Mouse (Mus musculus) midbrain, embryonic 11.5 days (tissue): ENCODE measurements around the gene Ggact. TPM values are rescaled to one million over a fixed set of nuclear protein-coding genes. Genes with fewer than 3 reads are reported as not detected.

Experiments used
- ATAC-seq: fragments of 200-750 bp; cut with Nextera tagmentation; 2 replicates; pipeline ENCODE4 v1.8.0; 2017; ENCODE audit warnings: moderate TSS enrichment, moderate library complexity; ENCODE audit not compliant: low FRiP score
- DNase-seq: peaks from one replicate; pipeline ENCODE4 v3.0.0; 2015; ENCODE audit warnings: low spot score; ENCODE audit errors: missing footprints
- H3K27ac ChIP-seq: fragments of 300-500 bp; sonication (generic); 2 replicates; pipeline ENCODE4 v1.5.1; 2014; ENCODE audit warnings: low read depth, low read length
- H3K27me3 ChIP-seq: fragments of 300-500 bp; sonication (generic); 2 replicates; pipeline ENCODE4 v1.6.1; 2014; ENCODE audit warnings: mild to moderate bottlenecking, low read length, moderate library complexity, mixed read lengths; ENCODE audit not compliant: control insufficient read depth, insufficient read depth
- H3K36me3 ChIP-seq: fragments of 300-500 bp; sonication (generic); 2 replicates; pipeline ENCODE4 v1.6.1; 2014; ENCODE audit warnings: mild to moderate bottlenecking, low read length, moderate library complexity, mixed read lengths; ENCODE audit not compliant: control insufficient read depth, insufficient read depth
- H3K4me1 ChIP-seq: fragments of 300-500 bp; sonication (generic); 2 replicates; pipeline ENCODE4 v1.6.1; 2014; ENCODE audit warnings: low read length; ENCODE audit not compliant: control insufficient read depth, insufficient read depth
- H3K4me2 ChIP-seq: fragments of 300-500 bp; sonication (generic); 2 replicates; pipeline ENCODE4 v1.6.1; 2014; ENCODE audit warnings: mild to moderate bottlenecking, moderate library complexity
- H3K4me3 ChIP-seq: fragments of 300-500 bp; sonication (generic); 2 replicates; pipeline ENCODE4 v1.5.1; 2014; ENCODE audit warnings: low read depth, low read length
- H3K9ac ChIP-seq: fragments of 300-500 bp; sonication (generic); 2 replicates; pipeline ENCODE4 v1.6.1; 2014; ENCODE audit warnings: low read length
- H3K9me3 ChIP-seq: fragments of 300-500 bp; sonication (generic); 2 replicates; pipeline ENCODE4 v1.6.1; 2016; ENCODE audit warnings: low read length; ENCODE audit not compliant: control insufficient read depth
- WGBS: fragments of 180-500 bp; shearing (Covaris S2); extraction: QIAGEN DNeasy Blood & Tissue Kit; methylation state at CpG from one replicate; pipeline ENCODE4 v1.1.7; 2014; 5-methylcytosine and 5-hydroxymethylcytosine counted together
- polyA plus RNA-seq: library from polyadenylated mRNA; unstranded; fragments of >200 nt; fragmentation: Nextera tagmentation; extraction: Ambion mirVana; gene quantifications from 2 replicates; pipeline ENCODE4 v1.2.1, GENCODE M21; 2014

The Ggact gene
- 5.2 and 5.5 TPM in 2 replicates for polyA plus RNA-seq

DNA sequence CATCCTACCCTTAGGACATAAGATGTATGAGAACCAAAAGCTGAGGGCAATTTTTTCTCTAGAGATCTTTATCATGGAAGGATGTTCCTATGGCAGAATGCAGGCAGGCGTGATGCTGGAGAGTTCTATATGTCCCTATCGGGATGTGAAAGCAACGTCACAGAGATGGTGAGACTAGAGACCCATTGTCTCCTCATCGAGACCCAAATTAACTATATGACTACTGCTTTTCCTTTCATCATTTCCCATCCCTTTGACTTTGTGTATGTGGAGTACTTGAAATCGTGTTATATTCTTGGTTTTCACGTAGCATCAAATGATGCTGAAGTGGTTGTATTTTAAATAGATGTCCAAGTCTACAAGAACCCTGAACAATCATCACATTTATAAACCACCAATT is at the start of gene Ggact:
Gene Ggact (minus strand): TSS at position 101 of the 400 bp plus-strand sequence.
- 71% methylated on average over 6 of the region's 6 CpGs for WGBS
- 0 out of 2 replicates have a peak, but pooled peaks cover 3% of the 10 kb centered on the region for H3K4me1 ChIP-seq
- H3K27ac ChIP-seq, result no peak within 1 kb of the TSS
- no peaks in the 10 kb centered on the region for H3K9me3 ChIP-seq
- ATAC-seq (no peak), DNase-seq (peak; percentile 85)
- H3K4me2 ChIP-seq, result peak within 1 kb of the TSS; percentile 97
- peaks cover 4% of the 10 kb centered on the region for H3K27me3 ChIP-seq
- peak within 1 kb of the TSS; percentile 57 for H3K4me3 ChIP-seq
- H3K36me3 ChIP-seq, result no peaks in the 10 kb centered on the region
- H3K9ac ChIP-seq, result peak within 1 kb of the TSS; percentile 63

DNA sequence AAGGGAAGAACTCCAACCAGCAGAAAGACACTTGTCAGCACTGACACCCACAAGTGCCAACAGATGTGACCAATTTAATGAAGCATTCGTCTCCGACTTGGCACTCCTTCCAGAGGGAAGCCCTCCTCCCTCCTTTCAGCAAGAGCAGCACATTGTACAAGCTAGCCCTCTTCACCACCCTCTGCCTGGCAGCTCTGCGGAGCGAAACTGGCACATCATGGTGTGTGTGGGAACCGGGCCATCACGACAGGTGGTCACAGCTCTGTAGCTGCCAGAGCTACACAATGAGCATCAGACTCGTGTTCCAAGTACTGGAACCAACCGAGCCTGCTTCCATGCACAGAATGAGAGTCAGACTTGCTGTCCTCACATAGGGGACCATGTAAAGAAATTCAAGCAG is 44.4 kb upstream of the Ggact start:
- ATAC-seq, result no peak
- H3K27ac ChIP-seq, result no peak overlapping the region
- no peak overlapping the region for H3K4me2 ChIP-seq
- H3K27me3 ChIP-seq, result no peaks in the 10 kb centered on the region
- no peaks in the 10 kb centered on the region for H3K4me1 ChIP-seq
- WGBS, result 93% methylated on average over 8 of the region's 8 CpGs
- H3K4me3 ChIP-seq, result no peak overlapping the region
- H3K36me3 ChIP-seq, result no peaks in the 10 kb centered on the region
- DNase-seq, result no peak
- H3K9me3 ChIP-seq, result no peaks in the 10 kb centered on the region
- no peak overlapping the region for H3K9ac ChIP-seq

DNA sequence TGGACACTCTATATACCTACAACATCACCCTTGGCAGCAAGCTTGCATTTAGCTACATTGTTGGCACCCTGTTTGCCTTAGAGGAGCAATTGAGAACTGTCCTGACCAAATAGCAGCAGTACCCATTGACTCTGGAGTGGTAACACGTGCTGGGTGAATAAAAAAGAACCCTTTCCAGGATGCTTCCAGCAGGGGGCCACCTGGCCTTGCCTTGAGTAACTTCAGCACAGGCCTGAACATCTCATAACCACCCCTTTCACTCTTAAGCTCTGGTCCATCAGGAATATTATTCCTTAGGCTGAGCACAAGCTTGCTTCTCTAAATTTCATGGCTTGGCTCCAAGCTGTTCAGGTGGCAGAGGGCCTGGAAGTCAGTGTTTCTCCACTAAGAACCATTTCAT is 39.8 kb upstream of the Ggact start:
- peak; percentile 70; the same call in 1 of the 2 replicates for ATAC-seq
- Histone ChIP-seq H3K9me3 (no peaks in the 10 kb centered on the region), H3K4me3 (no peak overlapping the region), H3K4me1 (no peaks in the 10 kb centered on the region), H3K36me3 (no peaks in the 10 kb centered on the region), H3K27ac (no peak overlapping the region), H3K9ac (no peak overlapping the region), H3K27me3 (no peaks in the 10 kb centered on the region), H3K4me2 (no peak overlapping the region)
- 15% methylated on average over 1 of the region's 1 CpGs for WGBS
- DNase-seq, result no peak

DNA sequence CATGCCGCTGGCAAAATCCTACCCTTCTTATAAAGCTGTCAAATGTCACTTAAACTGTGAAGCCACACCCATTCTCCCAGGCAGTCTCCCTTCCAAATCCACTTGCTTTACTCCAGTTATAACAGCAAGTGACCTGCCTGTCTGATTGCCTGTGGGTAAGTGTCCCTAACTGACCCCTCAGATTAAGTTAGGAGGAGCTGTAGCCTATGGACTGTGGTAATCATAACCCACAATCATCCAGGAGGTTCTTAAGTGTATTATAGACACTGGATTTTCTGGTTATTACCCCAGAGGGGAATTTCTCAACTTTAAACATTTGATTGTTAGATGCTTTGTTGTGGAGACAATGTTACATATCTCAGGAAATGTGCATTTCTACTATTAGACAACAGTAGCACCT is 39.0 kb upstream of the Ggact start:
- H3K4me1 ChIP-seq, result no peaks in the 10 kb centered on the region
- H3K4me3 ChIP-seq, result no peak overlapping the region
- DNase-seq (no peak), ATAC-seq (no peak)
- H3K36me3 ChIP-seq, result no peaks in the 10 kb centered on the region
- H3K27me3 ChIP-seq, result no peaks in the 10 kb centered on the region
- H3K4me2 ChIP-seq, result no peak overlapping the region
- H3K9me3 ChIP-seq, result no peaks in the 10 kb centered on the region
- no peak overlapping the region for H3K9ac ChIP-seq
- WGBS, result 75% methylated on average over 1 of the region's 1 CpGs
- H3K27ac ChIP-seq, result no peak overlapping the region

DNA sequence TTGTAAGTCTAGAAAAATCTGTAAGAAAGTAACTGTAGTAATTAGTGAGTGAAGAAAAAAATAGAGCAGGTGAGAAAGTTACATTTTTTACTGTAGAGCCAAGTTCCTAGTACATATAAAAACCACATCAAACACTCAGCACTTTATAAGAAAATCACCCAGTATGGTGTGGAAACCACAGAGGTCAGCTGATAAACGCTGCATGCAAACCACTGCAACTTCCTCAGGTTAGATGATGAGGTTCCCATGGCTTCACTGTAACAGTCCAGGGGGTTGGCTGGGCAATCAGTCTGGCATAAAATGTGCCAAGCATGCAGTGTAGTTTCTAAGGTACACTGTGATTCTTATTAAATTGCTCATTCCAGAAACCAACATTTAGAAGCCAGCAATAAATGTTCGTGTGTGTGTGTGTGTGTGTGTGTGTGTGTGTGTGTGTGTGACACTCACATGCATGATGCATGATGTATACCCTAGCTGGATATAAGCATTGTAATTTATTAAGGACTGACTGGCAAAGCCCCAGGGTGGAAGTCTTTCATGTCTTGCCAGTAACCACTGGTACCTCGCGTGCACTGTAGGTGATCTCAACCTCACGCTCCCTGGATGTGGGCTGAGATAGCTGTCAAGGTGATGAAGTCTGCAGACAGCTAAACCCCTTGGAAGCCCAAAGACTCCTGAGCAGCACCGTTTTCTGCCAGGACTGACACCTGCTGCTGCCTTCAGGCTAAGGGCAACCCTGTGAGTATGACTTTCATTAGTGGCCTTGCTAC is 38.3 kb upstream of the Ggact start:
- H3K4me3 ChIP-seq, result no peak overlapping the region
- no peaks in the 10 kb centered on the region for H3K4me1 ChIP-seq
- H3K36me3 ChIP-seq, result no peaks in the 10 kb centered on the region
- ATAC-seq, result no peak
- WGBS, result 91% methylated on average over 6 of the region's 6 CpGs
- H3K4me2 ChIP-seq, result no peak overlapping the region
- no peaks in the 10 kb centered on the region for H3K27me3 ChIP-seq
- H3K27ac ChIP-seq, result no peak overlapping the region
- DNase-seq, result no peak
- no peaks in the 10 kb centered on the region for H3K9me3 ChIP-seq
- no peak overlapping the region for H3K9ac ChIP-seq

DNA sequence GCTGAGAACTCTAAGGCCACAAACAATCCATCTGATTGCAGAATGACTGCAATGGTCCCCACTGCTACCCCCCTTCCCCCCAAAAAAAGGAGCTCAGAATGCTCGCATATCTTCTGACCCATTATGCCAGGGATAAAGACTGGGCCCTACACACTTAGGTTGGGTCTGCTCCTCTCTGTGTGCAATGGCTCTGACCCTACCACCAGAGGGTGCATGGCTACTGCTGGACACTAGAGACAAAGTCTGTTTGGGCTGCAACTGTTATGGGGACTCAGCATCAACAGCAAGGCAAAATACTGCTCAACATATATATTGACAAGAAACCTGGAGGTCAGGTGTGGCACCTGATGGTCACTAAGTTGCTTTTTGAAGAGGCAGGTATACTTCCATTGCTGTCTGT is 37.4 kb upstream of the Ggact start:
- no peak overlapping the region for H3K4me3 ChIP-seq
- H3K27ac ChIP-seq, result no peak overlapping the region
- H3K9me3 ChIP-seq, result no peaks in the 10 kb centered on the region
- H3K36me3 ChIP-seq, result no peaks in the 10 kb centered on the region
- H3K27me3 ChIP-seq, result no peaks in the 10 kb centered on the region
- no peak overlapping the region for H3K9ac ChIP-seq
- no peaks in the 10 kb centered on the region for H3K4me1 ChIP-seq
- ATAC-seq (no peak), DNase-seq (no peak)
- 91% methylated on average over 1 of the region's 1 CpGs for WGBS
- no peak overlapping the region for H3K4me2 ChIP-seq

DNA sequence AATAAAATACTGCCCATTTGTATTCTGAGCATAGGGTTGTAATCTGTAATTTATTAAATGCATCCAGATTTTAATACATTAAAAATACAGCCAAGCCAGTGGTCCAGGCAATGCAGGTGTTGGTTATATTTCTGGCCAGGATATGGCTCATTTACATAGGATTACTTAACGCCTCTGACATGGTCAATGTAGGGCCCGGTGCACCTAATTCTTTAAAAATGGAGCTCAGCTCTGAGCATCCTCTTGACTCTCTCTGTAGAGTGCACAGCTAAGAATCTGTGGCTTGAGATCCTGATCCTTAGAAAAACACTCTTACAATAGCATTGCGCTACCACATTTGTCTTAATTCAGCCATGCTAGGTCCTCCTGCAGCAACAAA is 29.9 kb upstream of the Ggact start:
- Histone ChIP-seq H3K36me3 (peaks cover 4% of the 10 kb centered on the region; the same call in 1 of the 2 replicates), H3K4me3 (no peak overlapping the region), H3K27ac (no peak overlapping the region), H3K4me1 (no peaks in the 10 kb centered on the region), H3K27me3 (no peaks in the 10 kb centered on the region), H3K4me2 (no peak overlapping the region), H3K9ac (no peak overlapping the region), H3K9me3 (no peaks in the 10 kb centered on the region)
- ATAC-seq (no peak), DNase-seq (no peak)
- 78% methylated on average over 3 of the region's 3 CpGs for WGBS

DNA sequence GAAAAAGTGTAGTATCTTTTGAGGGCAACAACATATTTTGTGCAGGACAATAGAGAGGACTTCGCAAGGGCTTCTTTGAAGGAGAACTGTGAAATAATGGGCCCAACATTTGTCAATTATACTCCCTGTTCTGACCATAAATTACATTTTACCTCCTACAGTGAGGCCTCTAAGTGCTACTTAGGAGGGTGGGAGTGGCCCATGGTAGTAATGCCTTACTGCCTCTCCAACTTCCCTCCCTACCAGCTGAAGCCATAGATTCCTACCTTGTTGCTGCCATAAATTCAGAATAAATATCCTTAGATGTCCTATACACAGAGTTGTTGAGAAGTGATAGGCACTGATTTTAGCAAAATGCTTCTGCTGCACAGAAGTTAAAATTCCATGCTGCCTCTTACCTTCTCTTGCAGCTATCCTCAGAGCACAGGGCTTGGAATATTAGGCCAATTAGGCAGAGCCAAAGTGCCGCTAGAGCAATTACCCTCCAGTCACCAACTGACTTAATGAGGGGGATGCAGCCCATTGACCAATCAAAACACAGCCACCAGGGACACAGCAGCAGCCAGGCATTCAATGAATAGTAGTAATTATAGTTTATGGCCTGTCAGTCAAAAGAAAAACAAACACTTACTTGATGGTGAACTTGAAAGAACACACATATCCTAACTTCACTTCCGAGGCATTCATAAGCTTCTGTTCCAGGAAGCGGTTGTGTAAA is 29.4 kb upstream of the Ggact start:
- peaks cover 4% of the 10 kb centered on the region; the same call in 1 of the 2 replicates for H3K36me3 ChIP-seq

DNA sequence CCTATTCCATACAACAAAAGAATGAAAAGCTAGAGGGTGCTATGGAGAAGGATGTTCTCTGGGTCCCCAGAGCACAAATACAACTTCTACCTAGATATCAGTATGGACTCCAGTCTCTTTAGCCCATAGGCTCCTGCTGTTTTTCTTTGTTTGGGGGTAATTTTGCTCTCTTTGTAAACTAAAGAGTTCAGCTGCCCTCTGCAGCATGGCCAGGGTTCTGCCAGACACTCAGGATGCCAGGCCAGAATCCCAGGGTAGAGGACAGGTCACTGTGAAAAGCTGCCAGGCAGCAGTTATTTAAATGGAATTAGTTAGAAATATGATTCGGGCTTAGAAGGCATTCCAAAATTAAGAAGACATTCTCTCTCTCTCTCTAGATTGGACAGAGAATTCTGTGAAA is 22.9 kb upstream of the Ggact start:
- H3K4me2 ChIP-seq, result no peak overlapping the region
- 92% methylated on average over 1 of the region's 1 CpGs for WGBS
- no peaks in the 10 kb centered on the region for H3K4me1 ChIP-seq
- no peaks in the 10 kb centered on the region for H3K36me3 ChIP-seq
- ATAC-seq, result no peak
- H3K4me3 ChIP-seq, result no peak overlapping the region
- H3K27me3 ChIP-seq, result no peaks in the 10 kb centered on the region
- no peak for DNase-seq
- no peaks in the 10 kb centered on the region for H3K9me3 ChIP-seq
- no peak overlapping the region for H3K27ac ChIP-seq
- no peak overlapping the region for H3K9ac ChIP-seq

More for the DNA sequence above, 29.4 kb upstream of the Ggact start:
- no peaks in the 10 kb centered on the region for H3K9me3 ChIP-seq
- no peaks in the 10 kb centered on the region for H3K27me3 ChIP-seq
- peak; percentile 73 for ATAC-seq
- no peak overlapping the region for H3K4me3 ChIP-seq
- no peaks in the 10 kb centered on the region for H3K4me1 ChIP-seq
- no peak overlapping the region for H3K27ac ChIP-seq
- no peak overlapping the region for H3K9ac ChIP-seq
- no peak for DNase-seq
- H3K4me2 ChIP-seq, result no peak overlapping the region
- WGBS, result 83% methylated on average over 4 of the region's 4 CpGs
